Mouse (Mus musculus) kidney, adult 2 months (tissue): ENCODE data around the gene 1700057G04Rik.

Experiments
- CTCF ChIP-seq: fragments of 200-500 bp; conservative IDR thresholded peaks from 2 replicates; pipeline ENCODE4 v1.5.1; 2011; ENCODE audit warnings: low read depth, mild to moderate bottlenecking, control low read depth, low read length, moderate library complexity, mixed read lengths; ENCODE audit not compliant: insufficient read depth, insufficient read length
- POLR2A ChIP-seq: fragments of 200-500 bp; IDR thresholded peaks from one replicate; pipeline ENCODE4 v1.6.1; 2011; ENCODE audit warnings: low read depth, low read length, control low read depth

GRCm38 (mm10) chr9:92280048-92280447 is 29.1 kb upstream of the 1700057G04Rik start:
- TF ChIP-seq CTCF (no peak), POLR2A (no peak)
